Mouse (Mus musculus) hindbrain, embryonic 11.5 days (tissue): ENCODE data around the gene Vmn2r54. TPM values are rescaled to one million over a fixed set of nuclear protein-coding genes. Genes with fewer than 3 reads are reported as not detected.
"Not testable (repeated sequence)": the region's sequence is repeated elsewhere in the genome, so short reads cannot be mapped to it uniquely, and the experiment has no call there.

Source experiments
- ATAC-seq: fragments of 200-750 bp; cut with Nextera tagmentation; 2 replicates; pipeline ENCODE4 v1.8.0; 2017; ENCODE audit warnings: mild to moderate bottlenecking, moderate TSS enrichment, moderate library complexity; ENCODE audit not compliant: low FRiP score
- DNase-seq: peaks from one replicate; pipeline ENCODE4 v3.0.0-alpha.2; 2015; ENCODE audit warnings: low spot score
- H3K27ac ChIP-seq: fragments of 300-500 bp; sonication (generic); 2 replicates; pipeline ENCODE4 v1.5.1; 2014; ENCODE audit warnings: mild to moderate bottlenecking, low read depth, low read length
- H3K27me3 ChIP-seq: fragments of 300-500 bp; sonication (generic); 2 replicates; pipeline ENCODE4 v1.6.1; 2014; ENCODE audit warnings: mild to moderate bottlenecking, low read length, moderate library complexity, mixed read lengths; ENCODE audit not compliant: control insufficient read depth, insufficient read depth
- H3K36me3 ChIP-seq: fragments of 300-500 bp; sonication (generic); 2 replicates; pipeline ENCODE4 v1.6.1; 2014; ENCODE audit warnings: mild to moderate bottlenecking, low read length, moderate library complexity, mixed read lengths; ENCODE audit not compliant: control insufficient read depth, insufficient read depth
- H3K4me1 ChIP-seq: fragments of 300-500 bp; sonication (generic); replicated peaks from 2 replicates; pipeline ENCODE4 v1.6.1; 2014; ENCODE audit warnings: low read length, mixed read lengths; ENCODE audit not compliant: control insufficient read depth, insufficient read depth
- H3K4me2 ChIP-seq: fragments of 300-500 bp; sonication (generic); replicated peaks from 2 replicates; pipeline ENCODE4 v1.6.1; 2014; ENCODE audit warnings: mild to moderate bottlenecking, low read depth, low read length
- H3K4me3 ChIP-seq: fragments of 300-500 bp; sonication (generic); 2 replicates; pipeline ENCODE4 v1.5.1; 2014; ENCODE audit warnings: low read depth, low read length
- H3K9ac ChIP-seq: fragments of 300-500 bp; sonication (generic); 2 replicates; pipeline ENCODE4 v1.6.1; 2014; ENCODE audit warnings: low read depth, low read length
- H3K9me3 ChIP-seq: fragments of 300-500 bp; sonication (generic); 2 replicates; pipeline ENCODE4 v1.6.1; 2016; ENCODE audit warnings: low read length; ENCODE audit not compliant: control insufficient read depth
- WGBS: fragments of 180-500 bp; shearing (Covaris S2); extraction: QIAGEN DNeasy Blood & Tissue Kit; methylation state at CpG from one replicate; pipeline ENCODE4 v1.1.7; 2014; 5-methylcytosine and 5-hydroxymethylcytosine counted together
- polyA plus RNA-seq: library from polyadenylated mRNA; unstranded; fragments of >200 nt; fragmentation: Nextera tagmentation; extraction: Ambion mirVana; gene quantifications from 2 replicates; pipeline ENCODE4 v1.2.1, GENCODE M21; 2014

Gene Vmn2r54
- polyA plus RNA-seq = not detected in 2 replicates

- not testable (repeated sequence) for DNase-seq, H3K36me3 ChIP-seq, H3K4me3 ChIP-seq, H3K4me1 ChIP-seq, ATAC-seq, H3K9ac ChIP-seq, H3K27me3 ChIP-seq, H3K9me3 ChIP-seq, H3K27ac ChIP-seq, H3K4me2 ChIP-seq
- WGBS = 82% methylated on average over 3 of the region's 4 CpGs
These were observed at the start of gene Vmn2r54 for GRCm38 (mm10) chr7:12640219-12640618. Gene Vmn2r54 (minus strand): TSS chr7:12640319.

DNA sequence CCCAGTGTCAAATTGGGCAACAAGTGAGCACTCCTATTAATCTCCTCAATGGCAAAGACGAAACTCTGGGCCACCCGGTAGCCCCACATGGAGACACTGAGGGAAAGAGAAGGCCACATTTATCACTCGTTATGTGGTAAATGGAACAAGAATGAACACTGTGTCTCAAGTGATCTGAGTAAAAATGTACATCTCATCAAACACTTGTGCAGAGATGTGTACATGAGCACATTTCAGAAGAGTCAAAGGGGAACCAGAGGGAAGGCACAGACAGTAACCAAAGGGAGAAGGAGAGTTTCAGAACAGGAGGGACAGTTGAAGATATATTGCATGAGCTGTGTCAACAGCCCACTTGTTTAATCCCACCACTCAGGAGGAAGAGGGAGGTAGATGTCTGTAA, 44.8 kb upstream of the Vmn2r54 start, which contains the start of gene Vmn2r55:
Gene Vmn2r55, minus strand, starts transcription at position 101 of the 400 bp plus-strand sequence.
- WGBS = 85% methylated on average over 3 of the region's 3 CpGs
- H3K27me3 ChIP-seq, H3K9me3 ChIP-seq: not testable (repeated sequence)

DNA sequence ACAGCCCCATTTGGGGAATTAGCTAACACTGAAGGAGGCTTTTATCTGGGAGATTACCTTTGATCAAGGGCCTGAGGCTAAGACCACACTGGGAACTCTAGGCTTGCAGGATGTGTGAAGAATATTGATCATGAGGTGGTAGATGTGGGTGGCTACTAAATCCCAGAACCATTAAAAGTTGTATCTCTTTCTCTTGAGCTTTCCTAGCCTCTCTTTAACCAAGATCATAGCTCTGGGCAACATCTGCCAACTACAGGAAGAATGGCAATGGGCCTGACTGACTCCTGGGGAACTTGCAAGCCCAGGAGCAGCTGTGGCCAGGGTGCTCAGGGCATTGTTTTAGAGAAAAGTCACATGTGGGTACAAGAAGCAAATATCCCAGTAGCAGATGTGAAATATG, 31.4 kb downstream of the Vmn2r54 start, which contains the start of gene Vmn2r53:
Gene Vmn2r53, minus strand, starts transcription at position 101 of the 400 bp plus-strand sequence.
- ATAC-seq = no peak
- no peak for DNase-seq
- H3K9ac ChIP-seq = no peak within 1 kb of the TSS
- H3K4me2 ChIP-seq = no peak within 1 kb of the TSS
- no peaks in the 10 kb centered on the region for H3K27me3 ChIP-seq
- no peaks in the 10 kb centered on the region for H3K4me1 ChIP-seq
- H3K27ac ChIP-seq = no peak within 1 kb of the TSS
- peaks cover 4% of the 10 kb centered on the region for H3K9me3 ChIP-seq
- H3K36me3 ChIP-seq = no peaks in the 10 kb centered on the region
- no peak within 1 kb of the TSS for H3K4me3 ChIP-seq

More for the DNA sequence above, 44.8 kb upstream of the Vmn2r54 start, which contains the start of gene Vmn2r55:
- not testable (repeated sequence) for H3K9ac ChIP-seq, H3K27ac ChIP-seq, H3K36me3 ChIP-seq, ATAC-seq, H3K4me3 ChIP-seq, DNase-seq, H3K4me1 ChIP-seq, H3K4me2 ChIP-seq

Other genes with a start within 250 kb of the Vmn2r54 start
- gene Zfp551, start 217.6 kb downstream of the Vmn2r54 start, polyA plus RNA-seq = 4.7 and 4.8 TPM in 2 replicates
- 50.1 and 51.1 TPM in 2 replicates for gene Zfp606, start 162.0 kb downstream of the Vmn2r54 start, polyA plus RNA-seq
- gene 2900092C05Rik, start 127.8 kb downstream of the Vmn2r54 start, polyA plus RNA-seq = not detected in 2 replicates
- 0.02 TPM in 1 of 2 replicates, not detected in the other for gene Vmn2r53, start 31.5 kb downstream of the Vmn2r54 start, polyA plus RNA-seq
- not detected in 2 replicates for gene Vmn2r55, start 44.7 kb upstream of the Vmn2r54 start, polyA plus RNA-seq
- gene Vmn2r56, start 94.7 kb upstream of the Vmn2r54 start, polyA plus RNA-seq = not detected in 2 replicates
- gene Zscan18, start 163.3 kb upstream of the Vmn2r54 start, polyA plus RNA-seq = 11.0 and 11.4 TPM in 2 replicates
- 18.7 and 25.5 TPM in 2 replicates for gene Zfp329, start 178.5 kb upstream of the Vmn2r54 start, polyA plus RNA-seq
- gene Zfp110, start 194.4 kb upstream of the Vmn2r54 start, polyA plus RNA-seq = 29.9 and 32.6 TPM in 2 replicates
- gene Zfp128, start 240.9 kb upstream of the Vmn2r54 start, polyA plus RNA-seq = 6.1 TPM in 2 replicates